Mouse (Mus musculus) heart, embryonic 12.5 days (tissue): ENCODE measurements around the gene Tmem203. TPM values are rescaled to one million over a fixed set of nuclear protein-coding genes. Genes with fewer than 3 reads are reported as not detected.
A peak's percentile ranks its signal among the peaks of the same experiment; 100 is the strongest.

Experiments used
- ATAC-seq: fragments of 200-750 bp; cut with Nextera tagmentation; 2 replicates; pipeline ENCODE4 v1.8.0; 2017; ENCODE audit warnings: moderate TSS enrichment, moderate library complexity; ENCODE audit not compliant: insufficient number of reproducible peaks, low FRiP score
- H3K27ac ChIP-seq: fragments of 300-500 bp; sonication (generic); 2 replicates; pipeline ENCODE4 v1.5.1; 2016; ENCODE audit warnings: mild to moderate bottlenecking, moderate library complexity; ENCODE audit not compliant: poor library complexity, severe bottlenecking
- H3K27me3 ChIP-seq: fragments of 300-500 bp; sonication (generic); replicated peaks from 2 replicates; pipeline ENCODE4 v1.6.1; 2016; ENCODE audit warnings: mild to moderate bottlenecking, moderate library complexity
- H3K36me3 ChIP-seq: fragments of 300-500 bp; sonication (generic); 2 replicates; pipeline ENCODE4 v1.6.1; 2016; ENCODE audit warnings: mild to moderate bottlenecking, moderate library complexity
- H3K4me1 ChIP-seq: fragments of 300-500 bp; sonication (generic); replicated peaks from 2 replicates; pipeline ENCODE4 v1.6.1; 2016; ENCODE audit warnings: mild to moderate bottlenecking
- H3K4me2 ChIP-seq: fragments of 300-500 bp; sonication (generic); 2 replicates; pipeline ENCODE4 v1.6.1; 2016; ENCODE audit warnings: mild to moderate bottlenecking, moderate library complexity
- H3K4me3 ChIP-seq: fragments of 300-500 bp; sonication (generic); 2 replicates; pipeline ENCODE4 v1.5.1; 2016; ENCODE audit warnings: mild to moderate bottlenecking
- H3K9ac ChIP-seq: fragments of 300-500 bp; sonication (generic); 2 replicates; pipeline ENCODE4 v1.6.1; 2016; ENCODE audit warnings: mild to moderate bottlenecking, moderate library complexity
- H3K9me3 ChIP-seq: fragments of 300-500 bp; sonication (generic); replicated peaks from 2 replicates; pipeline ENCODE4 v1.6.1; 2016; ENCODE audit warnings: mild to moderate bottlenecking, moderate library complexity
- WGBS: fragments of 180-500 bp; shearing (Covaris S2); methylation state at CpG from one replicate; pipeline ENCODE4 v1.1.7; 2016; 5-methylcytosine and 5-hydroxymethylcytosine counted together
- polyA plus RNA-seq: library from polyadenylated mRNA; unstranded; fragments of >200 nt; fragmentation: Nextera tagmentation; extraction: Ambion mirVana; gene quantifications from 2 replicates; pipeline ENCODE4 v1.2.1, GENCODE M21; 2016

Tmem203 gene
- 18.3 and 19.1 TPM in 2 replicates for polyA plus RNA-seq

- peak within 1 kb of the TSS; percentile 55 for H3K27ac ChIP-seq
- peaks cover 25% of the 10 kb centered on the region for H3K36me3 ChIP-seq
- peak within 1 kb of the TSS; percentile 71 for H3K4me3 ChIP-seq
- H3K4me1 ChIP-seq, result peaks cover 17% of the 10 kb centered on the region
- H3K9me3 ChIP-seq, result no peaks in the 10 kb centered on the region
- WGBS, result under 1% methylated on average over 39 of the region's 39 CpGs
- H3K4me2 ChIP-seq, result peak within 1 kb of the TSS; percentile 99
- peak within 1 kb of the TSS; percentile 91 for H3K9ac ChIP-seq
- peak; percentile 89 for ATAC-seq
- H3K27me3 ChIP-seq, result no peaks in the 10 kb centered on the region
Observed at GRCm38 (mm10) chr2:25255284-25255779, at the start of gene Tmem203. Tmem203 (plus strand) TSS chr2:25255439.

GRCm38 (mm10) chr2:25207593-25207992, 47.6 kb upstream of the Tmem203 start:
- H3K9ac ChIP-seq, result no peak overlapping the region
- H3K27me3 ChIP-seq, result no peaks in the 10 kb centered on the region
- no peak overlapping the region for H3K4me3 ChIP-seq
- peaks cover 13% of the 10 kb centered on the region for H3K4me1 ChIP-seq
- H3K27ac ChIP-seq, result no peak overlapping the region
- no peaks in the 10 kb centered on the region for H3K9me3 ChIP-seq
- no peak overlapping the region for H3K4me2 ChIP-seq
- 94% methylated on average over 1 of the region's 1 CpGs for WGBS
- ATAC-seq, result no peak
- peaks cover 61% of the 10 kb centered on the region for H3K36me3 ChIP-seq

- H3K4me2 ChIP-seq, result peak overlapping the region; percentile 86
Observed at GRCm38 (mm10) chr2:25210686-25211085, 44.6 kb upstream of the Tmem203 start.

GRCm38 (mm10) chr2:25211121-25211670, 44.0 kb upstream of the Tmem203 start, which contains the start of gene Nelfb:
Nelfb (minus strand) TSS chr2:25211489.
- H3K4me2 ChIP-seq, result peak within 1 kb of the TSS; percentile 86
- H3K4me1 ChIP-seq, result peaks cover 10% of the 10 kb centered on the region
- ATAC-seq, result peak; percentile 92
- H3K36me3 ChIP-seq, result peaks cover 25% of the 10 kb centered on the region
- peak within 1 kb of the TSS; percentile 88 for H3K9ac ChIP-seq
- H3K27me3 ChIP-seq, result peaks cover 20% of the 10 kb centered on the region
- no peaks in the 10 kb centered on the region for H3K9me3 ChIP-seq
- under 1% methylated on average over 44 of the region's 44 CpGs for WGBS
- peak within 1 kb of the TSS; percentile 83 for H3K27ac ChIP-seq
- peak within 1 kb of the TSS; percentile 79 for H3K4me3 ChIP-seq

More at GRCm38 (mm10) chr2:25210686-25211085, 44.6 kb upstream of the Tmem203 start:
- H3K9ac ChIP-seq, result peak overlapping the region; percentile 88
- peak; percentile 16; the same call in 1 of the 2 replicates for ATAC-seq
- peaks cover 20% of the 10 kb centered on the region for H3K27me3 ChIP-seq
- peaks cover 10% of the 10 kb centered on the region for H3K4me1 ChIP-seq
- H3K9me3 ChIP-seq, result no peaks in the 10 kb centered on the region
- H3K27ac ChIP-seq, result peak overlapping the region; percentile 83
- peak overlapping the region; percentile 79 for H3K4me3 ChIP-seq
- WGBS, result under 1% methylated on average over 24 of the region's 24 CpGs
- peaks cover 30% of the 10 kb centered on the region for H3K36me3 ChIP-seq

GRCm38 (mm10) chr2:25213266-25213865, 41.9 kb upstream of the Tmem203 start:
- no peak overlapping the region for H3K4me3 ChIP-seq
- no peak overlapping the region for H3K27ac ChIP-seq
- WGBS, result 57% methylated on average over 23 of the region's 23 CpGs
- ATAC-seq, result no peak
- H3K9ac ChIP-seq, result no peak overlapping the region
- H3K36me3 ChIP-seq, result peaks cover 5% of the 10 kb centered on the region
- H3K9me3 ChIP-seq, result no peaks in the 10 kb centered on the region
- peaks cover 20% of the 10 kb centered on the region for H3K27me3 ChIP-seq
- H3K4me1 ChIP-seq, result peaks cover 10% of the 10 kb centered on the region
- no peak overlapping the region for H3K4me2 ChIP-seq

- 70% methylated on average over 3 of the region's 3 CpGs for WGBS
- H3K9me3 ChIP-seq, result no peaks in the 10 kb centered on the region
- no peak for ATAC-seq
- no peak within 1 kb of the TSS for H3K4me2 ChIP-seq
- H3K9ac ChIP-seq, result no peak within 1 kb of the TSS
- H3K36me3 ChIP-seq, result peaks cover 4% of the 10 kb centered on the region; the same call in 1 of the 2 replicates
- H3K27ac ChIP-seq, result no peak within 1 kb of the TSS
- no peak within 1 kb of the TSS for H3K4me3 ChIP-seq
- H3K27me3 ChIP-seq, result peaks cover 20% of the 10 kb centered on the region
- peaks cover 10% of the 10 kb centered on the region for H3K4me1 ChIP-seq
Observed at GRCm38 (mm10) chr2:25214444-25214843, 40.8 kb upstream of the Tmem203 start, which contains the start of gene Stpg3. Stpg3 (minus strand) TSS chr2:25214637.

- Histone ChIP-seq H3K27me3 (peaks cover 20% of the 10 kb centered on the region), H3K4me1 (no peaks in the 10 kb centered on the region), H3K4me2 (no peak overlapping the region), H3K27ac (no peak overlapping the region), H3K9me3 (no peaks in the 10 kb centered on the region), H3K9ac (no peak overlapping the region), H3K36me3 (peaks cover 7% of the 10 kb centered on the region), H3K4me3 (no peak overlapping the region)
- ATAC-seq, result no peak
- 56% methylated on average over 2 of the region's 2 CpGs for WGBS
Observed at GRCm38 (mm10) chr2:25217666-25218065, 37.6 kb upstream of the Tmem203 start.

- no peak for ATAC-seq
- H3K27ac ChIP-seq, result no peak within 1 kb of the TSS
- H3K4me1 ChIP-seq, result peaks cover 3% of the 10 kb centered on the region
- H3K36me3 ChIP-seq, result peaks cover 8% of the 10 kb centered on the region
- no peak within 1 kb of the TSS for H3K9ac ChIP-seq
- H3K4me3 ChIP-seq, result no peak within 1 kb of the TSS
- H3K27me3 ChIP-seq, result peaks cover 15% of the 10 kb centered on the region
- H3K9me3 ChIP-seq, result no peaks in the 10 kb centered on the region
- no peak within 1 kb of the TSS for H3K4me2 ChIP-seq
Observed at GRCm38 (mm10) chr2:25218445-25218844, 36.8 kb upstream of the Tmem203 start, which contains the start of gene Fam166a. Fam166a (plus strand) TSS chr2:25218745.

GRCm38 (mm10) chr2:25221331-25221772, 33.9 kb upstream of the Tmem203 start:
- no peak overlapping the region for H3K27ac ChIP-seq
- H3K4me3 ChIP-seq, result no peak overlapping the region
- peaks cover 13% of the 10 kb centered on the region for H3K4me1 ChIP-seq
- H3K4me2 ChIP-seq, result no peak overlapping the region
- H3K9me3 ChIP-seq, result no peaks in the 10 kb centered on the region
- no peak for ATAC-seq
- whole genome bisulfite sequencing, result 63% methylated on average over 5 of the region's 5 CpGs
- H3K9ac ChIP-seq, result no peak overlapping the region
- H3K27me3 ChIP-seq, result no peaks in the 10 kb centered on the region
- peaks cover 11% of the 10 kb centered on the region for H3K36me3 ChIP-seq

GRCm38 (mm10) chr2:25223681-25224491, 31.4 kb upstream of the Tmem203 start:
- H3K4me2 ChIP-seq, result peak overlapping the region; percentile 97
- H3K27ac ChIP-seq, result peak overlapping the region; percentile 96
- H3K9me3 ChIP-seq, result no peaks in the 10 kb centered on the region
- H3K27me3 ChIP-seq, result no peaks in the 10 kb centered on the region
- ATAC-seq, result peak; percentile 82
- WGBS, result 2% methylated on average over 45 of the region's 53 CpGs
- H3K36me3 ChIP-seq, result peaks cover 11% of the 10 kb centered on the region
- peaks cover 19% of the 10 kb centered on the region for H3K4me1 ChIP-seq
- peak overlapping the region; percentile 90 for H3K4me3 ChIP-seq
- peak overlapping the region; percentile 89 for H3K9ac ChIP-seq

GRCm38 (mm10) chr2:25224492-25224765, 30.8 kb upstream of the Tmem203 start, which contains the start of gene Tubb4b:
Tubb4b (minus strand) TSS chr2:25224702.
- under 1% methylated on average over 17 of the region's 17 CpGs for WGBS
- H3K9me3 ChIP-seq, result no peaks in the 10 kb centered on the region
- no peak for ATAC-seq
- peak within 1 kb of the TSS; percentile 97 for H3K4me2 ChIP-seq
- peak within 1 kb of the TSS; percentile 89 for H3K9ac ChIP-seq
- H3K4me1 ChIP-seq, result peaks cover 19% of the 10 kb centered on the region
- peaks cover 11% of the 10 kb centered on the region for H3K36me3 ChIP-seq
- H3K27me3 ChIP-seq, result no peaks in the 10 kb centered on the region
- peak within 1 kb of the TSS; percentile 90 for H3K4me3 ChIP-seq
- H3K27ac ChIP-seq, result peak within 1 kb of the TSS; percentile 96
